Mouse (Mus musculus) bone marrow macrophage, adult 2 months (primary cell): ENCODE measurements around the gene Twf1.

Experiments used
- CTCF ChIP-seq: IDR thresholded peaks from 2 replicates; pipeline ENCODE4 v1.5.1; 2012; ENCODE audit warnings: low read depth, mild to moderate bottlenecking, low read length, moderate library complexity
- POLR2A ChIP-seq: IDR thresholded peaks from 2 replicates; pipeline ENCODE4 v1.6.1; 2012; ENCODE audit warnings: mild to moderate bottlenecking, low read depth, low read length, borderline replicate concordance

- TF ChIP-seq CTCF (no peak), POLR2A (no peak)
Observed at GRCm38 (mm10) chr15:94639126-94639525, 49.4 kb upstream of the Twf1 start.
